Mouse (Mus musculus) c-Kit-positive CD71-positive TER-119-negative erythroid progenitor cells, embryonic 14.5 days (primary cell): ENCODE results near the gene Pcgf5.

Source experiments
- DNase-seq: peaks from one replicate; pipeline ENCODE4 v3.0.0-alpha.2; 2013; ENCODE audit warnings: low read depth

Gene Pcgf5

DNA sequence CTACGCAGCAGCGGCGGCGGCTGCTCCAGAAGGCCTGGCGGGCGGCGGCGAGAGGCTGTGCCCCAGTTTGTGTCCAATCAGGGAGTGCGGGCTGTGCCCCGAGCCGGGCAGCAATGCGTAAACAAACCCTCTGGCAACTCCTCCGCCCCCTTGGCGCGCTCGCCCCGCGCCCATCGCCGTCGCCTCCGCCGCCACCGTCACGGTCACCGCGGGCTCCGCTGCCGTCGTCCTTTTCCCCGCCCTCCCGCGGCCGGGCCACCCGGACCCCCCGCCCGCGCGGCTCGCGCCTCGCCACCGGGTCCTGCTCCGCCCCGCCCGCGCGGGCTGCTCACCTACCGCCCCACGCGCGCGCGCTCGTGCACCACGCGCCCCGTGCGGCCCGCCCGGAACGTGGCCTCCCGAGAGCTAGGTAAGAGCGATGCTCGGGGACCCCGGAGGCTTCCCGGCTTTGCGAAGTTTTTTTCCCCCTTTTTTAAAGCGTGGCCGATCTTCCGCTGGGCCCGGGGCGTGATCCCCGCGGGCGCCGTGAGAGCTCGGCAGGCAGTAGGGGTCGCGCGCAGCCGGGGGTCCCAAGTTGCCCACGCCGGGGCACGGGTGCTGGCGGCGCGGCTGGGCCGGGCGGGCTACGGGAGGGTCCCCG lies at the start of gene Pcgf5:
Gene Pcgf5 (plus strand): TSS at position 149 of the 640 bp plus-strand sequence.
- DNase-seq: no peak

DNA sequence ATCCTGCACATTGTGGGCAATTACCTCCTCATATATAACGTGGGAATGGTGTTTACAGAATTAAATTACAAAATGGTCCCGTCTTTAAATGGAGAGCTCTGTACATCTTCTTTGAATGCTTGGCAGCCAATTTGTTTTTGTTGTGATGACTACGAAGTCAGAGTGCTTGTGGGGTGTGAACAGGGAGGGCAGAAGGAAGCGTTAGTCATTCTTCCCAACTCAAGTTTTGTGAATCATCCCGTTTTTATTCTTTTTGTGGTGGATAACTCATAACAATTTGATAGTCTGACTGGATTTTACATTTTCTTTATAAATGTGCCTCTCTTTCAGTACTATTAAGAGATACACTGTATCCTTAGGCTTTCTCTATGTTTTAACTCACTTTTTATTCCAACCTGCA lies 42.6 kb upstream of the Pcgf5 start:
- DNase-seq: no peak

DNA sequence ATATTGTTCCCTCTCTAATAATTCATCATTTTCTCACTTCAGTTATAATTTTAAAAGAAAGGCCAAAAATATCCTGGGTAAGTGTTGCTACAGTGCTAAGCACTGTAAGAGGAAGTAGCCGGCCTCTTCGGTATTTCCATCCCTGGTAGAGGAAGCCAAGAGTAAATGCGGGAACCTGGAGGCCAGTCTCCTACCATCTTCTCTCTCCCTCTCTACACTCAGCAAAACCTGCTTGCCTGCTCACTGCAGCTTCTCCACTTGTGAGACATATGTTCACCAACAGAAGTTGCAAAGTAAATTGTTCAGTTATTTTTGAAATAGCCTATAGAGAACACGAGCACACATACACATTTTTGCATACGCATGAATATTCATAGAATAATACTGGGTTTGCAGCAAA lies 34.1 kb upstream of the Pcgf5 start:
- no peak for DNase-seq

DNA sequence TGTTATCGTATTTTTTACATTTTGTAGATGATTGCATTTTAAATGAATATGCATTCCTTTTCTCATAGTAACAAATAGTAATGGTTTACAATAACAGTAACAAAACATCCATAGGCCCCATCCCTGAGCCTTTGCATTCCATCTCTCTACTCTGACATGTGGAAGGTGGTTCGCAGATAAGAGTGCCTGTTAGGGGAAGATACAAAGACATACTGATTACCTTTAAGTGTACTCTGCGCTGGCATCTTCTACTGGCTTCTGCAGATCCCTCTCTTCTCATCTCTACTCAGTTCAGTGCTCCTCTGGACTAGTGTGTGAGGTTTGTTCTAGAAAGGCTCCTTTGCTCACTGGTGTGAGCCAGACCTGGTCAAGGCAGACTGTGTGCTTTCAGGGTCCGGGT lies 28.4 kb upstream of the Pcgf5 start:
- DNase-seq: peak; percentile 55

DNA sequence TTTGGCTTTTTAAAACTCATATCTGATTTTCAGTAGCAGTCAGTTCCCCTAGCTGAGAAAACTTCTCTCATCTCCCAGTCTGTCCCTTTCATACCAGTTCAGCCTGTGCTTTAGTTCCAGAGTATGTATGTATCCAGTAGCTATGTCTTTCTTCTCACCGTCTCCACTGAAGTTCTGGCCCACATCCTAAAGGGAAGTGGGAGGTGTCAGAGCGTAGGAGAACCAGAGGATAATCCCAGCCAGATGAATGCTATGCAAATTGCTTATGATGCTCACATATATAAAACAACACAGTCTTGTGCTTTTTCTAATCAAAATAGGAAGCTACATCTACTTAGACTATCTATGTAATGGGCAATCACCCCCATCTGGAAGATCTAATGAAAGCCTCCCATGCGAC lies 27.0 kb upstream of the Pcgf5 start:
- no peak for DNase-seq

DNA sequence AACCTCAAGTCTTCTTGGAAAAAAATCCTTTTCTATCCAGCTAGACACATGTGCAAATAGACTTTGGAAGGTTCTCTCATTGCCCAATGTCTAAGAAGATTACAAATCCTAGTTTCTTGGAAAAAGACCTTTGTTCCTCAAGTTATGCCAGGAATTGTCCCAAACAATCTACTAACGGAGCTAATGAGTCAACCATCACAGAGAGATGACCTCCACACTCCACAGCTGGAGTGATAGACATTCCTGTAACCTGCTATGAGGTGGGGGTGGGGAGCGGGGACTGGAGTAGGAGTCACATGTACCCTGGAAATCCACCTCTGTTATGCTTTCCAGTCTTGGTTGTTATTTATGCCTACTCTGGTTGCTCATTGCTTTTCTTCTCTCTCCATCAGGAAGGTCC lies 24.8 kb upstream of the Pcgf5 start:
- DNase-seq: no peak

DNA sequence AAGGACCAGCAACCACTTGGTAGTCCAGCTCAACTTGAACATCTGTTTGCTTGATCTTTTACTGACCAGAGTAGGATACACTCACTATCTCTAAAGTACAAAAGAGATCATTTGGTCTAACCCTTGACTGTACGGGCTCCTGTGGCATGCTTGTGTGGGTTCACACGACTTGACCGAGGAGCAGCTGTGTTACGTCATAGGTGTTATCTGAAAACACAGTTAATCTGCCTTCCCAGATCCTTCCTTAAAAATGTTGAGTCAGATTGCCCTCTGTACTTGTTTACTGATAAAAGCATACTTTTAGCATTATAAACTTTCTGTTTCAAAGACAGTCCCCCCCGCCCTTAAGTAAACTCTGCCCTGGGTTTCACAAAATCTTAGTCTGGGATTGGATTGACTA lies 19.4 kb upstream of the Pcgf5 start:
- no peak for DNase-seq

DNA sequence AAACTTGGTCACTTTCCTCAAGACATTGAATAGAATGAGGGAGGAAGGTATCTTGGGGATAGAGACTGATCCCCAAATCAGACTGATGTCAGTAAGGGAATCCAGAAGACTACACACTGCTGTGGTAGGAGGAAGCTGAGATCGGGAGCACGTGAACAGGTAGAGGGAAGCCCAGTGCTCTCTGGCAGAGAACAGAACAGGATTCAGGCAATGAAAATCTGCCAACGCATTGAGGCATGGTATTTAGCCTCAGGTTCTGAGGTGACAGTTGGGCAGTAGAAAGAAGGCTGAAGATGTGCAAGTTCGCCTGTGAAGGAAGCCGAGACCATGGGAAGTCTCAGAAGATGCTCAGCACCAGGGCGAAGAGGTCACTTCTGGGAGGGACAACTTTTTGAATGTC lies 733 bp upstream of the Pcgf5 start:
- no peak for DNase-seq

DNA sequence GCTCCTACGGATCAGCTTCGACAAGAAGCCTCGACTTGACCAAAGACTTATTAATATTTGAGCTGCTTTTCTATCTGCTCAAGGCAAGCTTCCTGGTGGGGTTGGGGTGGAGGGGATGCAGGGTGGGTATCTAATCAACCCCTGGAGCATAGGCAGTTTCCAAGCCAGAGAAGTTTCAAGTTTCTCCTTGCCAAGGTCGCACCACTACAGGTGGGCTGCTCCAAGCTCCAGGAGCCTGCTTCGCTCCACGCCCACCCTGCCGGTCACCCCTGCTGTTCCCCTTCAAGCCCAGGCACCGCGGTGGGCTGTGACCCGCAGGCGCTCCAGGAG lies 313 bp upstream of the Pcgf5 start:
- DNase-seq: no peak

DNA sequence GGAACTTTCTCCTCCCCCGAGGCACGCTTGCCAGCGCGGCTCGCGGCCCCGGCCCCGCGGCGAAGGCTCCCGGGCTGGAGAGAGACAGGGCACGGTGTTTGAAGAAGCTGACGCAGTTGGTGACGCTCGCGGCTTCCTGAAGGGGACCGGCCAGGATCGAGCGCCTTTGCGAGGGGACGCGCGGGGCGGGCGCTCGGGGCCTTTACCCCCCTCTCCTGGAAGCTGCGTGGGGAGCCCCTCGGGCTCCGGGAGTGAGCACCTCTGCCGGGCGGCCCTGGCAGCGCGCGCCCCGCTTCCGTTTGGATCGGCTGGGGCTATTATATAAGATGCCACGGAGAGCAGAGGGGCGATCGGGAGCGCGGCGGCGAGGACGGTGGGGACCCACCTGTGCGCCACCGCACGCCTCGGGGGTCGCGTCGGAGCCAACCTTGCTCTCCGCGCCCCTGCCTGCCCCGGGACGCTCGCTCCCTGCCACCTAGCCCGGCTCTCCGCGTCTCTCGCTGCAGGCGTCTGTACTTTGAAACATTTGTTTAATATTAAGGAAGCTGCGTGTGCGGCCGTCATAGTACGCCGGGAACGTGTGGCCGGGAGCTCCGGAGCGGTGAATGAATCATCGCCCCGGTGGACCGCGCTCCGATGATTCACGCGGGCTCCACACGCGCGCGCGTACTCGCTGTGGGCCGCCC lies 835 bp downstream of the Pcgf5 start:
- no peak for DNase-seq

DNA sequence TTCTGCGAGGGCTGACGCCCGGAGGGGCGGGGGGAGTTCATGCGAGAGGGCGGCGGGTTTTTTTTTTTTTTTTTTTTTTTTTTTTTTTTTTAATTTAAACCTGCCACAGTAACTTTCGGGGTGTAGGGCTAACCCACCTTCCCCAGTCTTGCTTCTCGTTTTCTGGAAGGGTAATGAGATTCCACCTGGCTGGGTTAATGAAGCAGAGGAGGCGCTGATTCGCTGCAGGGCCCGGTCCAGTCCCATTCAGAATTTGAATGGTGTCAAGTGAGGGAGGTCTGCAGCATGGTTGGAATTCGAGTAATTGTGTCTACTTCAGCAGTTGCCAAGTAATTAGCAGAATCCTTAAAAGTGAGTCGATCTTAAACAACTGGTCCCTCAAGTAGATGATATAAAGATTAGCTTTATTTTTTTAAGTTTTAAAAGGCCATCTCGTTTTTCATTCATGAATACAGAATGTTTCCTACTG lies 1.4 kb downstream of the Pcgf5 start:
- DNase-seq: no peak

DNA sequence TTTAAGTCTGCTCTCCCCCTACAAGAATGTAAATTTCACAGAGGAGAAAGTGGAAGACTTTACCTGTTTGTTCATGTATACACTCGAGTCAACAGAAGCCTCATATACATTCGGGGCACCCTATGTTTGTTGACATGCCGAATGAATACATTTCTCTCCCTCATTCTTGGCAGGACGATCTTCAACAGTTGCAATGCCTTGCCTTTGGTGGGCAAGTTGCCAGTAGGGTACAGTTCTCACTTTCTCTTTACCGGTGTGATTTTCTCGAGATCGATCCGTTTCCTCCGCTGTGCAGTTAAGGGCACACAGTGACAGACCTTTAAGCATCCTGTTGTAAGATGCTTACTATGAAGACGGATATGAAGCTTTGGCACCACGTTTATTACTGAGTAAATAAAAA lies 2.1 kb downstream of the Pcgf5 start:
- no peak for DNase-seq

DNA sequence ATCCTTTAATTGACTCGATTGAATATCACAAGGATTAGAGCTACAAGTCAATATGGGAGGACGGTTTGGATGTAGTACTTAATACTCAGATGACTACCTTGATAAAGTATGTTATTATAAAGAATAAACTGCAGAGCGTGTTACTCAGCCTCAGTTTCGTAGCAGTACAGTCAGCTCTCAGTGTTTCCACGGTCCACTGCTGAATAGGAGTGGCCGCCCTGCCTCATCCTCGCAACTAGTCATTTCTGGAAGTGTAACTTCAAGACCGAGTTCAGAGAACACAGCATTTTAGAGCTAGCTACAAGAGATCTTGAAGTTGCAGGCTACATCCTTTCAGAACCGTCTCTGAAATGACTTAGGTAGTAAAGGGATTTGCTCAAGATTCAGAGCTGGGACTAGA lies 2.8 kb downstream of the Pcgf5 start:
- no peak for DNase-seq

DNA sequence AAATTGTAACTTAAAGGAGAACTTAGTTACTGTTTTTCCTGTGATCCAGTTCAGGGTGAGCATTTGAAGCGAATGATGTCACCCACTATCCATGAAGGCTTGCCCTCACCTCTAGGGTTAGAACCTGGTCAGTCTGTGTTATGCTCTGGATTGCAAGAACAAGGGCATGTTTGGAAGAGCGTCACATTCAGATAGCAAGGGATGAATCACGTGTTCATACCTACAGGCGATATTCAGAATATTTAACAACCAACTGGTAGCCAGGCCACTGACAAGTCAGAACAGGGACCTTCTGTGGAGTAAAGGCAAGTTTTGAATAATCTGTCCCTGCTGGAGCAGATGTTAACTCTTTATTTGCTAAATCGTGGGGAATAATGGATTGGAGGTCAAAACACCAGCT lies 14.4 kb downstream of the Pcgf5 start:
- DNase-seq: no peak

DNA sequence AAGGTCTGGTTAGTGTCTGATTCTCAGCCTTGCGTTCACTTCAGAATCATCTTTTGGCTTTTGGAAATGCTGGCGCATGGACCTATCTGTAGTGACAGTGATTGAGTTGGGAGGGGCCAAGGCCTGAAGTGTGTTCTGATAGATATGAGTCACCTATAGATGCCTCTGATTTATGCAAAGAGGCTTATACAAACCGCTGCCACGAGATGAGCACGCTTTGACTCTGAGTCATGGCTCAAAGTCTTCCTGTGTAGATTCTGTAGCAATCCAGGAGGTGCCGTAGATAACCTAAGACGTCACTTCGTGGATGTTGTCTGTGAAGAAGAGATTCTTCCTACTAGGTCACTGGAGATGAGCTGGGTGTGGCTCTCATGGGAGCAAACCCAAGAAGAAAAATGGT lies 16.6 kb downstream of the Pcgf5 start:
- DNase-seq: no peak

DNA sequence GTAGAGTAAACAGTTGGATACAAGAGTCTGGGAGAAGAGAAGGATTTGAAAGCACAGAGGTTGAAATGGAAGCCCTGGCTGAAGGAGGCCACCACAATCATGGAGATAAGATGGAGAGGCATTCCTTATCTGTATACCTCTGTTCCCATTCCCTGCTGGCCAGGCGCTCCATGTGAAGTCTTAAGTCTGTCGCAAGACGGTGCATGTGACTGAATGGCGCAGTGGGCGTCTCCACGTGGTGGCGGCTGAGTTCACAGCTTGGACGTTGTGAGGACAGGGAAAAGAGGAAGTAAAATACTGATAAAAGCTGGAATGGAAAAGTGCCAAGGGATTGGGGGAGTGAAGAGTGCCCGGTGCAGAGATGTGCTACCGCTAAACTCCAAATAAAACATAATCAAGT lies 23.4 kb downstream of the Pcgf5 start:
- no peak for DNase-seq

DNA sequence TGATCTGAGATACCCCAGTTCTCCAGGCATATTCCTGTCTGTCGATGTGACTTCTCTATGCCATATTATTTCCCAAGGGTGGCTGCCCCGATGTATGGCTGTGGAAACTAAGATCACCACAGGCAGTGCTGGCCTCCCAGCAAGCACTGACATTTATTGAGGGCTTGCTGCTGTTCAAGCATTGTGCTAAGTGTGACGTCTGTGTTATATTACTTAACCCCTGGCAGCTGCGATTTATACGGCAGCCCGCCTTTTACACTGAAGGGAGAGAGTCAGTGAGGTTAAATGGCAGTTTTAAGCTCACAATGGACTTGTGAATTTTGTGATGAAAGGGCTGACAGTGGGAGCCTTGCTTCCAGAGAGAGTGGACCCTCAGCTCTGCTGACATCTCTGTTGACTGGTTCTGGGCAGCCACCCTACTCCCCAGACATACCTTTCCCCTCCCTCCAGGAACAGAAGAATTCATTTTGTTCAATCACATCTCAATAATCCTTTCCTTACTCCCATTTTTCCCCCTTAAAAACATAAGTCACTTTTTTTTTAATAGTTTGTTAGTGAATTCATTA lies 25.0 kb downstream of the Pcgf5 start:
- no peak for DNase-seq

DNA sequence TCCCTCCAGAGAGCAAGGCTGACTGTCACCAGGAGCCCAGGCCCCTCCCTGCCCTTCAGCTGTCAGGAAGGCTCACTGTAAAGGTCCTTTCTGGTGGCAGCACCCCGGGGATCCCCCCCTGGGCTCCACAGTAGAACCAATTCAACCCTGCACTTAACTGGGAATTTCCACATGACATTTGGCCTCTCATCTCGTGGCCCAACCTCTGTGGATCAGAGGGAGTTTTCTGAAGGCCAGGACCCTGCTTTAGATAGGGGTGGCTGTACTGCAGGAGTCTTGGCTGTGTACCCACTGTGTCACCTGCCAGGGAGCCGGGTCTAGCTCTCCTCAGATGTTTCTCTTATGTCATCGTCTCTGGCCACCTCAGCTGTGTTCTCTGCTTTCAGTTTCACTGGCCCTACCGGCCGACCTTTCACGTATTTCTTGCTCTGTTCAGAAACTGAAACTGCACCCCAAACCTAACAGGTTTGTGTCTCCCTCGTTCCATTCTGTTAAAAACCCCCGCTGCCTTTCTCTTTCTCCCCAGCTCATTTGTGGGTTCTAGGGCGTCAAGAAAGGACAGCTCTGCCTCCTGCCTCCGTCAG lies 27.2 kb downstream of the Pcgf5 start:
- no peak for DNase-seq

DNA sequence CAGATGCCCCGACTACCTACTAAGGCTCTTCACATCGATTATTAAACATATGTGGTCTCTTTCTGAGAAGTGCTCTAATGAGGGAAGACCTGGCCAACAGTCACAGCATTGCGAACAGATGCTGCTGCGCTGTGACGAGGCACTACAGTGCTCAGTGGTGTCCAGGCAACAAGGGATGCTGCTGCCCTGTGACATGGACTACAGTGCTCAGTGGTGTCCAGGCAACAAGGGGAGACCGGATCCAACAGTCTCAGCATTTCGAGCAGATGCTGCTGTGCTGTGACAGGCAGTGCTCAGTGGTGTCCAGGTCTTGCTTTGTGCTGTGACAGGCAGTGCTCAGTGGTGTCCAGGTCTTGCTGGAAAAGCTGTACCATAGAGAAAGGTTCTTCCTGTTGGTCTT lies 29.6 kb downstream of the Pcgf5 start:
- DNase-seq: no peak

DNA sequence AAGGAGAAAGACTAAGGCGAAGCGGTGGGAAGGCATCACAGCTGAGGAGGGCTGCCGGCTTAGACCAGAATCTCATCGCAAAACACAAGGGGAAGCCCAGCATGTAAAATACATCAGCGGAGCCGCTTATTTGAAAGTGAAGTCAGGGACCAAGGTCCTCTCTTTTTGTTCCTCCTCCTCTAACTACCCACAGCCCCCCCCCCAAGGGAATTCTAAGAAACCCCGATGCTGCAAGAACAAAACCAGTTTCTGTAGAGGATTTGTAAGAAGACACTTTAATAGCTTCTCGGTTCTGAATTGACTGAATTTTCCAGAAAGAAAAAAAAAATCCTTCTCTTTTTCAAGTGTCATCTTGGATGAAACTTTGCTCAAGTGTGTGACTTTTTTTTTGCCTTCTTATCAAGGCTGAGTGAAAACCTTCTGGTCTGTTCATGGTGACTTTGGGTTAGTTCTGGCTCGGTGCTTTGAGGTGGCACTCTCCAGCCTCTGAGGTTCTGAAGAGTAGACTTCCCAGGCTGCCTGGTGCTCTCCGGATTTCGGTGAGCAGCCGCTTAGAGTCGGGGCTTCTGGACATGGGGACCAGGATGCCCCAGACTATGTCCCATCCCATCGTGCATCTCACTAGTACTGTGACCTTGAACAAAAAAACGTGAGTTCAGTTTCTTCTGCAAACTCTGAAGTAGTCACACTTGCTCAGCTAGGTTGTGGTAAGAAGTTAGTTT lies 30.6 kb downstream of the Pcgf5 start:
- no peak for DNase-seq

DNA sequence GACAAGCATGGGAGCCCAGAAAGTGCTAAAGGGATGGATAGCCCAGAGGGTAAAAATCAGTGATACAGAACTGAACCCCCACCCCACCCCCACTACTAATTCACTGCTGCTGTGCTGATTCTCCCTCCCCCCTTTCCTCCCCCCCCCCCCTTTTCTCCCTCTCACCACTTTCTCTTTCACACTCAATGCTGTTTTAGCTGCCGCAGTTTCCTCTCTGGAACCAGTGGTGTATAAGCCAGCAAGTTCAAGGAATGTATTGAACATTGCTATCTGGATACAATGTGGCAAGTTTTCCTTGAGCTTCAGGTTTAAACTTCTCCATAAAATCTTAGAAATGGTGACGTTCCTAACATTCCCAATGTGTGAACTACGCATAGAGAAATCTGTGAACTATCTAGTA lies 34.8 kb downstream of the Pcgf5 start:
- no peak for DNase-seq

DNA sequence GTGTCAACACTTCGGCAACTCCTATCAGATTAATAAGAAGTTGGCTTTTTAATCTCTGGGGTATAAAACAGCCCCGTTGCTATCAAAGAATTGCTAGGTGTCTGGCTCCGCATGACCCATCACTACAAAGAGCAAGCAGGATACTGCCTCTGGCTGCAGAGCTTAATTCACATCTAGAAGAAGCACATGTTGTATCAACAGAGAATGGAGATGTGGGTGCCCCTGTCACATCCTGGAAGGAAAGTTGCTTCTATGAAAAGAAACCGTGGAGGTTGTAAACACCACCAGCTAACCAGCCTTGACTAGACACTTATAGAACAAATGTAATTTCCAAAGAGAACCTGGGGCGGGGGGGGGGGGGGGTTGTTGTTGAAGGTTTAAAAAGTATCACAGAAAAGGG lies 35.9 kb downstream of the Pcgf5 start:
- DNase-seq: no peak

DNA sequence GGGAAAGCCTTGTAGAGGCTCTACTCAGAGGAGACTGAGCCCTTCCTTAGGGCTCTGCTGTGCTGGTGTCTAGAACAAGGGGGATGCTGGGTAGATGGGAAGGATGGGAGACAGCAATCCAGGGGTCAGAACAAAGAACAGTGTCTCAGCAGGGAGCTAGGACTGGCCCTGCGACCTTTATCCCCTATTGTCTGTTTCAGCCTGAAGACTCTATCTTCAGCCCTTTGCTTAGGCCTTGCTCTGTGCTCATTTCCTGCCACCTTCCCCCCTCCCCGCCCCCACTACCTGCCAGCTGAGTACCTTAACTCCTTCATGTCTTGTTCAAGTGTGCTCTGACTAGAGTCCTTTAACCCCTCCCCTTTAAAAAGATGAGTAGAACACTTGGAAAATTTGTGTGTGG lies 36.3 kb downstream of the Pcgf5 start:
- no peak for DNase-seq
